Mouse (Mus musculus): Measurements from ENCODE around the gene Dync1li1.

Dync1li1 gene

GRCm38 (mm10) chr9:114768066-114768465, 79.5 kb downstream of the Dync1li1 start:
- peak in 1 of 2 experiments; percentile 47 for DNase-seq

GRCm38 (mm10) chr9:114770224-114770623, 81.6 kb downstream of the Dync1li1 start:
- peak in 1 of 2 experiments; percentile 26 for DNase-seq

GRCm38 (mm10) chr9:114771565-114771964, 83.0 kb downstream of the Dync1li1 start:
- peak in 1 of 2 experiments; percentile 49 for DNase-seq
